Mouse (Mus musculus): Measurements from ENCODE around the gene Gm20883.
"Not testable (repeated sequence)": the region's sequence is repeated elsewhere in the genome, so short reads cannot be mapped to it uniquely, and the experiment has no call there.

Gm20883 gene

GRCm38 (mm10) chrY:50607951-50608350 is at the start of gene Gm20883:
Gene Gm20883 (plus strand): TSS chrY:50608251.
- DNase-seq (ENCODE audit: low spot score): not testable (repeated sequence)

Data from MN1 (cell line).